Mouse (Mus musculus): ENCODE measurements at regions not wholly inside any gene's neighbourhood (a gene's known extent, or its start where the extent isn't known, plus 50 kb on each side); places are given as distances from the start of the nearest gene placed in this dataset.
"Not testable (repeated sequence)": the region's sequence is repeated elsewhere in the genome, so short reads cannot be mapped to it uniquely, and the experiment has no call there.

- H3K36me3 ChIP-seq (replicated peaks; ENCODE audit: control insufficient read depth, insufficient read depth, low read depth, low read length), result no peaks in the 10 kb centered on the region
- ATAC-seq (replicated peaks; ENCODE audit: insufficient number of reproducible peaks, low FRiP score, low TSS enrichment, low read depth) (no peak), DNase-seq (ENCODE audit: low spot score) (no peak)
- H3K4me2 ChIP-seq (ENCODE audit: low read depth, low read length), result no peak overlapping the region
- no peaks in the 10 kb centered on the region for H3K27me3 ChIP-seq (ENCODE audit: control insufficient read depth, insufficient read depth, low read length)
- no peak overlapping the region for H3K9ac ChIP-seq (replicated peaks; ENCODE audit: low read length)
- 44% methylated on average over 2 of the region's 2 CpGs for WGBS
- H3K4me3 ChIP-seq (ENCODE audit: low read depth, low read length), result no peak overlapping the region
- H3K27ac ChIP-seq (replicated peaks; ENCODE audit: low read depth, low read length), result no peak overlapping the region
- 0 out of 2 replicates have a peak, but pooled peaks cover 2% of the 10 kb centered on the region for H3K4me1 ChIP-seq (ENCODE audit: control insufficient read depth, insufficient read depth, low read length)
- H3K9me3 ChIP-seq (replicated peaks; ENCODE audit: control insufficient read depth, low read length), result no peaks in the 10 kb centered on the region
These were observed 263.7 kb downstream of the 1810013L24Rik start for GRCm38 (mm10) chr16:9093593-9093992.

GRCm38 (mm10) chr16:9094201-9094600, 264.3 kb downstream of the 1810013L24Rik start:
- no peaks in the 10 kb centered on the region for H3K27me3 ChIP-seq (ENCODE audit: control insufficient read depth, insufficient read depth, low read length)
- no peak overlapping the region for H3K4me2 ChIP-seq (ENCODE audit: low read depth, low read length)
- DNase-seq (ENCODE audit: low spot score), result peak; percentile 47
- H3K9me3 ChIP-seq (replicated peaks; ENCODE audit: control insufficient read depth, low read length), result no peaks in the 10 kb centered on the region
- H3K4me3 ChIP-seq (ENCODE audit: low read depth, low read length), result no peak overlapping the region
- H3K36me3 ChIP-seq (replicated peaks; ENCODE audit: control insufficient read depth, insufficient read depth, low read depth, low read length), result no peaks in the 10 kb centered on the region
- no peak for ATAC-seq (replicated peaks; ENCODE audit: insufficient number of reproducible peaks, low FRiP score, low TSS enrichment, low read depth)
- no peak overlapping the region for H3K9ac ChIP-seq (replicated peaks; ENCODE audit: low read length)
- no peak overlapping the region for H3K27ac ChIP-seq (replicated peaks; ENCODE audit: low read depth, low read length)
- 54% methylated on average over 5 of the region's 5 CpGs for WGBS
- H3K4me1 ChIP-seq (ENCODE audit: control insufficient read depth, insufficient read depth, low read length), result 0 out of 2 replicates have a peak, but pooled peaks cover 2% of the 10 kb centered on the region

GRCm38 (mm10) chr16:9106211-9106610, 276.3 kb downstream of the 1810013L24Rik start:
- no peak for DNase-seq (ENCODE audit: low spot score)
- ATAC-seq (replicated peaks; ENCODE audit: insufficient number of reproducible peaks, low FRiP score, low TSS enrichment, low read depth), result no peak
- H3K4me1 ChIP-seq (ENCODE audit: control insufficient read depth, insufficient read depth, low read length), result no peaks in the 10 kb centered on the region
- no peak overlapping the region for H3K27ac ChIP-seq (replicated peaks; ENCODE audit: low read depth, low read length)
- no peak overlapping the region for H3K4me3 ChIP-seq (ENCODE audit: low read depth, low read length)
- H3K9ac ChIP-seq (replicated peaks; ENCODE audit: low read length), result no peak overlapping the region
- 96% methylated on average over 11 of the region's 11 CpGs for WGBS
- H3K36me3 ChIP-seq (replicated peaks; ENCODE audit: control insufficient read depth, insufficient read depth, low read depth, low read length), result no peaks in the 10 kb centered on the region
- H3K27me3 ChIP-seq (ENCODE audit: control insufficient read depth, insufficient read depth, low read length), result no peaks in the 10 kb centered on the region
- no peak overlapping the region for H3K4me2 ChIP-seq (ENCODE audit: low read depth, low read length)
- no peaks in the 10 kb centered on the region for H3K9me3 ChIP-seq (replicated peaks; ENCODE audit: control insufficient read depth, low read length)

- not testable (repeated sequence) for H3K4me1 ChIP-seq (ENCODE audit: control insufficient read depth, insufficient read depth, low read length); DNase-seq (ENCODE audit: low spot score); H3K4me2 ChIP-seq (ENCODE audit: low read depth, low read length); H3K27me3 ChIP-seq (ENCODE audit: control insufficient read depth, insufficient read depth, low read length); H3K9ac ChIP-seq (replicated peaks; ENCODE audit: low read length); H3K9me3 ChIP-seq (replicated peaks; ENCODE audit: control insufficient read depth, low read length); H3K27ac ChIP-seq (replicated peaks; ENCODE audit: low read depth, low read length); H3K36me3 ChIP-seq (replicated peaks; ENCODE audit: control insufficient read depth, insufficient read depth, low read depth, low read length); H3K4me3 ChIP-seq (ENCODE audit: low read depth, low read length); ATAC-seq (replicated peaks; ENCODE audit: insufficient number of reproducible peaks, low FRiP score, low TSS enrichment, low read depth)
- 95% methylated on average over 7 of the region's 8 CpGs for WGBS
These were observed 276.8 kb downstream of the 1810013L24Rik start for GRCm38 (mm10) chr16:9106676-9107075.

GRCm38 (mm10) chr16:9113801-9114200, 283.9 kb downstream of the 1810013L24Rik start:
- H3K9ac ChIP-seq (replicated peaks; ENCODE audit: low read length), result no peak overlapping the region
- ATAC-seq (replicated peaks; ENCODE audit: insufficient number of reproducible peaks, low FRiP score, low TSS enrichment, low read depth) (no peak), DNase-seq (ENCODE audit: low spot score) (no peak)
- no peaks in the 10 kb centered on the region for H3K4me1 ChIP-seq (ENCODE audit: control insufficient read depth, insufficient read depth, low read length)
- no peak overlapping the region for H3K4me3 ChIP-seq (ENCODE audit: low read depth, low read length)
- H3K36me3 ChIP-seq (replicated peaks; ENCODE audit: control insufficient read depth, insufficient read depth, low read depth, low read length), result no peaks in the 10 kb centered on the region
- no peak overlapping the region for H3K27ac ChIP-seq (replicated peaks; ENCODE audit: low read depth, low read length)
- no peaks in the 10 kb centered on the region for H3K27me3 ChIP-seq (ENCODE audit: control insufficient read depth, insufficient read depth, low read length)
- 98% methylated on average over 3 of the region's 3 CpGs for WGBS
- H3K9me3 ChIP-seq (replicated peaks; ENCODE audit: control insufficient read depth, low read length), result no peaks in the 10 kb centered on the region
- no peak overlapping the region for H3K4me2 ChIP-seq (ENCODE audit: low read depth, low read length)

GRCm38 (mm10) chr16:9115548-9115947, 285.6 kb downstream of the 1810013L24Rik start:
- DNase-seq (ENCODE audit: low spot score), result peak; percentile 85
- H3K27ac ChIP-seq (replicated peaks; ENCODE audit: low read depth, low read length), result no peak overlapping the region
- H3K36me3 ChIP-seq (replicated peaks; ENCODE audit: control insufficient read depth, insufficient read depth, low read depth, low read length), result no peaks in the 10 kb centered on the region
- no peak overlapping the region for H3K4me2 ChIP-seq (ENCODE audit: low read depth, low read length)
- ATAC-seq (replicated peaks; ENCODE audit: insufficient number of reproducible peaks, low FRiP score, low TSS enrichment, low read depth), result peak; percentile 56; the same call in 1 of the 2 replicates
- no peak overlapping the region for H3K9ac ChIP-seq (replicated peaks; ENCODE audit: low read length)
- no peaks in the 10 kb centered on the region for H3K4me1 ChIP-seq (ENCODE audit: control insufficient read depth, insufficient read depth, low read length)
- H3K27me3 ChIP-seq (ENCODE audit: control insufficient read depth, insufficient read depth, low read length), result no peaks in the 10 kb centered on the region
- H3K9me3 ChIP-seq (replicated peaks; ENCODE audit: control insufficient read depth, low read length), result no peaks in the 10 kb centered on the region
- 14% methylated on average over 5 of the region's 5 CpGs for WGBS
- no peak overlapping the region for H3K4me3 ChIP-seq (ENCODE audit: low read depth, low read length)

GRCm38 (mm10) chr16:9121581-9121980, 291.7 kb downstream of the 1810013L24Rik start:
- Histone ChIP-seq H3K27me3 (ENCODE audit: control insufficient read depth, insufficient read depth, low read length) (no peaks in the 10 kb centered on the region), H3K4me3 (ENCODE audit: low read depth, low read length) (no peak overlapping the region), H3K9ac (replicated peaks; ENCODE audit: low read length) (no peak overlapping the region), H3K9me3 (replicated peaks; ENCODE audit: control insufficient read depth, low read length) (no peaks in the 10 kb centered on the region), H3K27ac (replicated peaks; ENCODE audit: low read depth, low read length) (no peak overlapping the region), H3K36me3 (replicated peaks; ENCODE audit: control insufficient read depth, insufficient read depth, low read depth, low read length) (no peaks in the 10 kb centered on the region), H3K4me2 (ENCODE audit: low read depth, low read length) (no peak overlapping the region), H3K4me1 (ENCODE audit: control insufficient read depth, insufficient read depth, low read length) (no peaks in the 10 kb centered on the region)
- DNase-seq (ENCODE audit: low spot score) (no peak), ATAC-seq (replicated peaks; ENCODE audit: insufficient number of reproducible peaks, low FRiP score, low TSS enrichment, low read depth) (no peak)
- 79% methylated on average over 2 of the region's 2 CpGs for WGBS

GRCm38 (mm10) chr16:9132113-9132512, 302.2 kb downstream of the 1810013L24Rik start:
- DNase-seq (ENCODE audit: low spot score) (no peak), ATAC-seq (replicated peaks; ENCODE audit: insufficient number of reproducible peaks, low FRiP score, low TSS enrichment, low read depth) (no peak)
- Histone ChIP-seq H3K4me3 (ENCODE audit: low read depth, low read length) (no peak overlapping the region), H3K4me1 (ENCODE audit: control insufficient read depth, insufficient read depth, low read length) (no peaks in the 10 kb centered on the region), H3K27me3 (ENCODE audit: control insufficient read depth, insufficient read depth, low read length) (no peaks in the 10 kb centered on the region), H3K9ac (replicated peaks; ENCODE audit: low read length) (no peak overlapping the region), H3K27ac (replicated peaks; ENCODE audit: low read depth, low read length) (no peak overlapping the region), H3K9me3 (replicated peaks; ENCODE audit: control insufficient read depth, low read length) (no peaks in the 10 kb centered on the region), H3K36me3 (replicated peaks; ENCODE audit: control insufficient read depth, insufficient read depth, low read depth, low read length) (no peaks in the 10 kb centered on the region), H3K4me2 (ENCODE audit: low read depth, low read length) (no peak overlapping the region)
- WGBS, result 66% methylated on average over 3 of the region's 3 CpGs
